Mouse (Mus musculus): Measurements from ENCODE around the gene Mrps7.

DNA sequence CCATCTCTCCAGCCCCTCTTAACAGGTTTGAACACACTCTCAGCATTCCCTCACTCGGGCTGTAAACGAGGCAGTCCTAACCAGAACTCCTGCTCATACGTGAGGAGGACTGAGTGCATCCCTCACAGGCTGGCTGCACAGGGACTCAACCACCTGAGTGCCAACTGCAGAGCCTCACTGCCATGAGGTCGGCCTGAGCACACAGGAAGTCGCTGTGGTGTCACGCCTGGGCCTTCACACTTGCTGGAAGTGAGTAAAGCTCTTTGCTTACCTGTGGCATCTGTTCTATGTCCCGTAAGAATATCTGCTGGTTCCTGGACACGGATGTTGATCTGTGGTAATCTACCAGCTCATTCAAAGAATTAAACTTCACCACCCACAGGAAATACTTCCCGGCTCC, 42.7 kb downstream of the Mrps7 start:
- no peak for TF ChIP-seq CTCF (conservative IDR thresholded peaks at IDR 0.05; ENCODE audit: low read length)
- TF ChIP-seq NANOG (IDR thresholded peaks at IDR 0.05; ENCODE audit: borderline replicate concordance, low read length), result no peak
- no peak for TF ChIP-seq POU5F1 (IDR thresholded peaks at IDR 0.05; ENCODE audit: borderline replicate concordance, low read length)
